Mouse (Mus musculus) embryonic facial prominence, embryonic 11.5 days (tissue): ENCODE measurements at regions not wholly inside any gene's neighbourhood (a gene's known extent, or its start where the extent isn't known, plus 50 kb on each side); places are given as distances from the start of the nearest gene placed in this dataset.

Source experiments
- ATAC-seq: fragments of 200-750 bp; cut with Nextera tagmentation; replicated peaks from 2 replicates; pipeline ENCODE4 v1.8.0; 2017; ENCODE audit warnings: low read depth; ENCODE audit not compliant: insufficient number of reproducible peaks, low FRiP score, low TSS enrichment
- DNase-seq: peaks from one replicate; pipeline ENCODE4 v3.0.0-alpha.2; 2015; ENCODE audit warnings: low spot score
- H3K27ac ChIP-seq: fragments of 300-500 bp; sonication (generic); replicated peaks from 2 replicates; pipeline ENCODE4 v1.5.1; 2014; ENCODE audit warnings: mild to moderate bottlenecking, low read depth, low read length, control low read depth
- H3K27me3 ChIP-seq: fragments of 300-500 bp; sonication (generic); 2 replicates; pipeline ENCODE4 v1.6.1; 2014; ENCODE audit warnings: mild to moderate bottlenecking, low read length, moderate library complexity, mixed read lengths; ENCODE audit not compliant: control insufficient read depth, insufficient read depth
- H3K36me3 ChIP-seq: fragments of 300-500 bp; sonication (generic); replicated peaks from 2 replicates; pipeline ENCODE4 v1.6.1; 2014; ENCODE audit warnings: low read depth, mild to moderate bottlenecking, low read length, moderate library complexity, mixed read lengths; ENCODE audit not compliant: control insufficient read depth, insufficient read depth
- H3K4me1 ChIP-seq: fragments of 300-500 bp; sonication (generic); 2 replicates; pipeline ENCODE4 v1.6.1; 2014; ENCODE audit warnings: low read length, mixed read lengths; ENCODE audit not compliant: control insufficient read depth, insufficient read depth
- H3K4me2 ChIP-seq: fragments of 300-500 bp; sonication (generic); 2 replicates; pipeline ENCODE4 v1.6.1; 2014; ENCODE audit warnings: low read depth, mild to moderate bottlenecking, control low read depth, low read length, moderate library complexity
- H3K4me3 ChIP-seq: fragments of 300-500 bp; sonication (generic); 2 replicates; pipeline ENCODE4 v1.5.1; 2014; ENCODE audit warnings: low read depth, low read length, control low read depth
- H3K9ac ChIP-seq: fragments of 300-500 bp; sonication (generic); replicated peaks from 2 replicates; pipeline ENCODE4 v1.6.1; 2014; ENCODE audit warnings: mild to moderate bottlenecking, control low read depth, low read length
- H3K9me3 ChIP-seq: fragments of 300-500 bp; sonication (generic); replicated peaks from 2 replicates; pipeline ENCODE4 v1.6.1; 2016; ENCODE audit warnings: mild to moderate bottlenecking, low read length, inconsistent platforms, mixed read lengths; ENCODE audit not compliant: control insufficient read depth
- WGBS: fragments of 180-500 bp; shearing (Covaris S2); extraction: QIAGEN DNeasy Blood & Tissue Kit; methylation state at CpG from one replicate; pipeline ENCODE4 v1.1.7; 2014; 5-methylcytosine and 5-hydroxymethylcytosine counted together

GRCm38 (mm10) chr3:54993761-54994160, 61.5 kb downstream of the Ccna1 start:
- Histone ChIP-seq H3K27me3 (no peaks in the 10 kb centered on the region), H3K27ac (no peak overlapping the region), H3K9ac (no peak overlapping the region), H3K4me1 (no peaks in the 10 kb centered on the region; the same call in 1 of the 2 replicates), H3K4me3 (no peak overlapping the region), H3K36me3 (no peaks in the 10 kb centered on the region), H3K4me2 (no peak overlapping the region), H3K9me3 (no peaks in the 10 kb centered on the region)
- ATAC-seq, result no peak
- 86% methylated on average over 6 of the region's 6 CpGs for WGBS
- no peak for DNase-seq

GRCm38 (mm10) chr3:54990073-54990472, 65.2 kb downstream of the Ccna1 start:
- Histone ChIP-seq H3K9ac (no peak overlapping the region), H3K27me3 (no peaks in the 10 kb centered on the region), H3K4me3 (no peak overlapping the region), H3K4me1 (no peaks in the 10 kb centered on the region; the same call in 1 of the 2 replicates), H3K9me3 (no peaks in the 10 kb centered on the region), H3K4me2 (no peak overlapping the region), H3K36me3 (no peaks in the 10 kb centered on the region), H3K27ac (no peak overlapping the region)
- DNase-seq (peak; percentile 9), ATAC-seq (no peak)
- WGBS, result 23% methylated on average over 5 of the region's 5 CpGs

GRCm38 (mm10) chr3:54989358-54989757, 65.9 kb downstream of the Ccna1 start:
- Histone ChIP-seq H3K4me2 (no peak overlapping the region), H3K27ac (no peak overlapping the region), H3K4me1 (no peaks in the 10 kb centered on the region; the same call in 1 of the 2 replicates), H3K9ac (no peak overlapping the region), H3K27me3 (no peaks in the 10 kb centered on the region), H3K4me3 (no peak overlapping the region), H3K36me3 (no peaks in the 10 kb centered on the region), H3K9me3 (no peaks in the 10 kb centered on the region)
- 59% methylated on average over 8 of the region's 8 CpGs for WGBS
- ATAC-seq (no peak), DNase-seq (no peak)

DNA sequence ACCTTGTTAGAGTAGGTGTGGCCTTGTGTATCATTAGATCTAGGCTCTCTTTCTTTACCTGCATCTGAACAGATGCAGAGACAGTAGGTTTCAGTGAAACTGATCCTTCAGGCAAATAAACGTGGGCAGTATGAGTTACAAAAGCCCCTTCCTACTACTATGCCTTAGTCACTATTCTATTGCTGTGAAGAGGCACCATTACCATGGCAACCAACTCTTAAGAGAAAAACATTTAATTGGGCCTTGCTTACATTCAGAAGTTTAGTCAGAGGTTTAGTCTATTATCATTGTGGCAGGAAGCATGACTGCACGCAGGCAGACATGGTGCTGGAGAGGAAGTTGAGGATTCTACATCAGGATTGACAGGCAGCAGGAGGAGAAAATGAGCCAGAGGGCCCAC, 65.8 kb upstream of the Sertm1 start:
- WGBS, result 79% methylated on average over 2 of the region's 2 CpGs
- no peak for ATAC-seq
- H3K4me2 ChIP-seq, result no peak overlapping the region
- H3K9me3 ChIP-seq, result no peaks in the 10 kb centered on the region
- no peaks in the 10 kb centered on the region for H3K36me3 ChIP-seq
- H3K9ac ChIP-seq, result no peak overlapping the region
- no peak overlapping the region for H3K27ac ChIP-seq
- no peaks in the 10 kb centered on the region for H3K27me3 ChIP-seq
- H3K4me3 ChIP-seq, result no peak overlapping the region
- H3K4me1 ChIP-seq, result no peaks in the 10 kb centered on the region
- no peak for DNase-seq

GRCm38 (mm10) chr3:54980312-54980711, 64.6 kb upstream of the Sertm1 start:
- Histone ChIP-seq H3K9ac (no peak overlapping the region), H3K4me2 (no peak overlapping the region), H3K4me3 (no peak overlapping the region), H3K27ac (no peak overlapping the region), H3K36me3 (no peaks in the 10 kb centered on the region), H3K27me3 (no peaks in the 10 kb centered on the region), H3K9me3 (no peaks in the 10 kb centered on the region), H3K4me1 (no peaks in the 10 kb centered on the region)
- no peak for ATAC-seq
- DNase-seq, result no peak
- WGBS, result 72% methylated on average over 2 of the region's 2 CpGs

DNA sequence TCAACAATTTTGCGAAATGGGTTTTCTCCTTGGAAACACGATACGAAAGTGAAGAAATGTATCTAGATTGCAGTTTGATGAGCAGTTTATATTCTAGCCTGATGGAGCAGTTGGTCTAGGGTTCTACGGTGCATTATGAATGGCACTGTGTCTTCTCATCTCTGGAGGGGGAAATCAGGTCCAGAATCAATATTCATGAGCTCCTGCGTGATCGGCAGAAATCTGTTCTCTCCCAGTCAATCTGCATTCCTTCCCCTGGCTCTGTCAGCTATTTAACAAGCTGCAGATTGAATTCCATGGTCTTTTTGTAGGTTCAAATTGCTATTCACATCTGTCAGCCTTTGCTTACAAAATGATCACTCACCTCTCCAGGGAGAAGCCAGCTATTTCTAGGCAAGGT, 49.8 kb upstream of the Sertm1 start:
- ATAC-seq (no peak), DNase-seq (peak; percentile 31)
- Histone ChIP-seq H3K4me3 (no peak overlapping the region), H3K27me3 (no peaks in the 10 kb centered on the region), H3K27ac (no peak overlapping the region), H3K4me1 (no peaks in the 10 kb centered on the region), H3K4me2 (no peak overlapping the region), H3K9me3 (no peaks in the 10 kb centered on the region), H3K9ac (no peak overlapping the region), H3K36me3 (no peaks in the 10 kb centered on the region)
- WGBS, result 54% methylated on average over 6 of the region's 6 CpGs
